Mouse (Mus musculus): ENCODE results near the gene Sh3bp5l.

- no peak for TF ChIP-seq CTCF (IDR thresholded peaks at IDR 0.05; ENCODE audit: low read depth, low read length)
- TF ChIP-seq EP300 (IDR thresholded peaks at IDR 0.05; ENCODE audit: insufficient read depth, low read depth, low read length), result no peak
- TF ChIP-seq POLR2A (IDR thresholded peaks at IDR 0.05; ENCODE audit: insufficient read depth, low read length), result no peak
These were observed 26.5 kb downstream of the Sh3bp5l start for GRCm38 (mm10) chr11:58357042-58357441.

Measured in ES-Bruce4 (cell line).